Mouse (Mus musculus) midbrain, embryonic 16.5 days (tissue): ENCODE measurements around the gene 1110017D15Rik. TPM values are rescaled to one million over a fixed set of nuclear protein-coding genes. Genes with fewer than 3 reads are reported as not detected.
A peak's percentile ranks its signal among the peaks of the same experiment; 100 is the strongest.

Source experiments
- ATAC-seq: fragments of 200-750 bp; cut with Nextera tagmentation; 2 replicates; pipeline ENCODE4 v1.8.0; 2017; ENCODE audit warnings: moderate TSS enrichment
- H3K27ac ChIP-seq: fragments of 300-500 bp; sonication (generic); 2 replicates; pipeline ENCODE4 v1.5.1; 2014; ENCODE audit warnings: mild to moderate bottlenecking, low read length, mixed read lengths
- H3K27me3 ChIP-seq: fragments of 300-500 bp; sonication (generic); 2 replicates; pipeline ENCODE4 v1.6.1; 2014; ENCODE audit warnings: low read depth, low read length, mixed read lengths; ENCODE audit not compliant: control insufficient read depth, insufficient read depth
- H3K36me3 ChIP-seq: fragments of 300-500 bp; sonication (generic); 2 replicates; pipeline ENCODE4 v1.6.1; 2014; ENCODE audit warnings: mild to moderate bottlenecking, low read length, moderate library complexity, mixed read lengths; ENCODE audit not compliant: control insufficient read depth, insufficient read depth
- H3K4me1 ChIP-seq: fragments of 300-500 bp; sonication (generic); 2 replicates; pipeline ENCODE4 v1.6.1; 2014; ENCODE audit warnings: mild to moderate bottlenecking, low read length, mixed read lengths; ENCODE audit not compliant: control insufficient read depth, insufficient read depth
- H3K4me2 ChIP-seq: fragments of 300-500 bp; sonication (generic); 2 replicates; pipeline ENCODE4 v1.6.1; 2014; ENCODE audit warnings: mild to moderate bottlenecking, low read length, mixed read lengths
- H3K4me3 ChIP-seq: fragments of 300-500 bp; sonication (generic); 2 replicates; pipeline ENCODE4 v1.5.1; 2014; ENCODE audit warnings: low read depth, mild to moderate bottlenecking, low read length, moderate library complexity, mixed read lengths
- H3K9ac ChIP-seq: fragments of 300-500 bp; sonication (generic); 2 replicates; pipeline ENCODE4 v1.6.1; 2014; ENCODE audit warnings: low read depth, low read length, mixed read lengths
- H3K9me3 ChIP-seq: fragments of 300-500 bp; sonication (generic); replicated peaks from 2 replicates; pipeline ENCODE4 v1.6.1; 2014; ENCODE audit warnings: mild to moderate bottlenecking, low read length, mixed read lengths; ENCODE audit not compliant: control insufficient read depth, poor library complexity, severe bottlenecking
- whole genome bisulfite sequencing: fragments of 180-500 bp; shearing (Covaris S2); extraction: QIAGEN DNeasy Blood & Tissue Kit; methylation state at CpG from one replicate; pipeline ENCODE4 v1.1.7; 2014; 5-methylcytosine and 5-hydroxymethylcytosine counted together
- polyA plus RNA-seq: library from polyadenylated mRNA; unstranded; fragments of >200 nt; fragmentation: Nextera tagmentation; extraction: Ambion mirVana; gene quantifications from 2 replicates; pipeline ENCODE4 v1.2.1, GENCODE M21; 2015

Gene 1110017D15Rik
- polyA plus RNA-seq, 1 experiment from 2014 or later: 18.5 TPM

DNA sequence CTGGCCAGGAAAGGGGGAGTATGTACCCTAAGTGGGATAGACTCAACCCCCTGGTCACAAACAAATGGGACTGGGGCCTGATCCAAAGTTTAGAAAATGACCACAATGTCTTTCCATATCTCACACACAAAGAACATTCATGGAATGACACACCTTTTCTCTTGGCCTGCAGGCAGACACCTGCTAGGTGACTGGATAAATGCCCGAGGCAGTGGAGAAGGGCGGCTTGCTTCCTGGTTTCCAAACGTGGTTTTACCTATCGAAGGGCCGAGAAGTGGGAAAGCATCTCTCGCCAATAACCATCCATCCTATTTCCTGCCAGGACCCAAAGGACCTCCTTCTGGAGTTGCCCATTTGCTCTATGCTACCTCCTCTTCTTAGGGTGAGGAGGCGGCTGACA lies 24.2 kb downstream of the 1110017D15Rik start:
- Histone ChIP-seq H3K4me2 (no peak overlapping the region), H3K9me3 (no peaks in the 10 kb centered on the region), H3K9ac (no peak overlapping the region), H3K4me1 (peaks cover 3% of the 10 kb centered on the region; the same call in 1 of the 2 replicates), H3K4me3 (no peak overlapping the region), H3K27ac (no peak overlapping the region), H3K36me3 (no peaks in the 10 kb centered on the region), H3K27me3 (peaks cover 15% of the 10 kb centered on the region)
- WGBS: 87% methylated on average over 7 of the region's 7 CpGs
- ATAC-seq: no peak

DNA sequence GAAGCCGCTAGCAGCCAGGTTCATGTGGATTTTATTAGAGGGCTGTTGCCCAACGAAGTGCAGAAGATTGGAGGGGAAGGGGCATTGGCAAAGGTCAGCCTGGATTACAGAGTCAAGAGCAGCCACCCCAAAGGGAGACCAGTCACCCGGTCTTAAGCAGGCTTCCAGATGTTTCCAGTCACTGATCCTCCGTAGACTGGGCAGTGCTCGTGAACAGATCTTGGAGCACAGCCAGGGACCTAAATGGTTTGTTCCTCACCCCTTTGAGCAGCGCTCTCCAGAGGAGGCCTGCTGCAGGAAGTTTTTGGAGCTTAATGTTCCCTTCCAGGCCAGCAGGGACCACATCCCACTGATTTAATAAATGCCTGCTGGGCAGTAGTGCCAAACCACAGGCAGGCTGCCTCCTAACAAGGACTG lies 35.5 kb downstream of the 1110017D15Rik start:
- no peak overlapping the region for H3K9ac ChIP-seq
- ATAC-seq: no peak
- H3K27me3 ChIP-seq: no peaks in the 10 kb centered on the region
- no peaks in the 10 kb centered on the region for H3K36me3 ChIP-seq
- no peak overlapping the region for H3K4me2 ChIP-seq
- H3K27ac ChIP-seq: no peak overlapping the region
- no peaks in the 10 kb centered on the region for H3K4me1 ChIP-seq
- H3K9me3 ChIP-seq: no peaks in the 10 kb centered on the region
- 58% methylated on average over 6 of the region's 6 CpGs for WGBS
- no peak overlapping the region for H3K4me3 ChIP-seq

DNA sequence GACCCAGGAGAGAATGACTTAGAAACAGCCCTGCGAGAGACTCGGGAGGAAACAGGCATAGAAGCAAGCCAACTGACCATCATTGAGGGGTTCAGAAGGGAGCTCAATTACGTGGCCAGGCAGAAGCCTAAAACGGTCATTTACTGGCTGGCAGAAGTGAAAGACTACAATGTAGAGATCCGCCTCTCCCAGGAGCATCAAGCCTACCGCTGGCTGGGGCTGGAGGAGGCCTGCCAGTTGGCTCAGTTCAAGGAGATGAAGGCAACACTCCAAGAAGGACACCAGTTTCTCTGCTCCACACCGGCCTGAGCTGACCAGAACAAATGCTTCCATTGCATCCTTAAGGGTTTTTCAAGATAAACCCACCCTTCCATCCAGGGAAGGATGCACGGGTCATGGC lies 36.9 kb downstream of the 1110017D15Rik start:
- Histone ChIP-seq H3K9me3 (no peaks in the 10 kb centered on the region), H3K27ac (no peak overlapping the region), H3K36me3 (no peaks in the 10 kb centered on the region), H3K9ac (no peak overlapping the region), H3K27me3 (no peaks in the 10 kb centered on the region), H3K4me1 (no peaks in the 10 kb centered on the region), H3K4me2 (no peak overlapping the region), H3K4me3 (no peak overlapping the region)
- WGBS: 84% methylated on average over 8 of the region's 8 CpGs
- no peak for ATAC-seq

DNA sequence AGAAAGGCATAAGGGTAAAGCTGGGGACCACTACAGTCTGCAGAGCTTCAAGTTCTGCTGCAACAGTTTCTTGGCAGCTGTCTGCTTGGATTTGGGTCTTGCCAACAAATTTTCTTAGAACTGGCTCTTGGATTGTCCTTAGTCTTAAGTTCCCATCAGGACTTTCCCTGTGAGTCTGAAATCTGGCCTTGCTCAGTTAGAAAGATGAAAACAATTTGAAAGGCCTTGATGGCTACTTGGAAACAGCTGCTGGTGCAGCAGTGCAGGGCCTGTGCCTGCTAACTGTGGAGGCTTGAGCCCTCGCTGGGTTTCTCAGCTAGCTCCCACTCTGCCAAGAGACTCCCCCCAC lies 37.7 kb downstream of the 1110017D15Rik start:
- WGBS: 70% methylated on average over 1 of the region's 1 CpGs
- no peak overlapping the region for H3K27ac ChIP-seq
- H3K4me2 ChIP-seq: no peak overlapping the region
- no peak overlapping the region for H3K4me3 ChIP-seq
- H3K9me3 ChIP-seq: no peaks in the 10 kb centered on the region
- no peak overlapping the region for H3K9ac ChIP-seq
- H3K36me3 ChIP-seq: no peaks in the 10 kb centered on the region
- ATAC-seq: no peak
- no peaks in the 10 kb centered on the region for H3K4me1 ChIP-seq
- no peaks in the 10 kb centered on the region for H3K27me3 ChIP-seq

DNA sequence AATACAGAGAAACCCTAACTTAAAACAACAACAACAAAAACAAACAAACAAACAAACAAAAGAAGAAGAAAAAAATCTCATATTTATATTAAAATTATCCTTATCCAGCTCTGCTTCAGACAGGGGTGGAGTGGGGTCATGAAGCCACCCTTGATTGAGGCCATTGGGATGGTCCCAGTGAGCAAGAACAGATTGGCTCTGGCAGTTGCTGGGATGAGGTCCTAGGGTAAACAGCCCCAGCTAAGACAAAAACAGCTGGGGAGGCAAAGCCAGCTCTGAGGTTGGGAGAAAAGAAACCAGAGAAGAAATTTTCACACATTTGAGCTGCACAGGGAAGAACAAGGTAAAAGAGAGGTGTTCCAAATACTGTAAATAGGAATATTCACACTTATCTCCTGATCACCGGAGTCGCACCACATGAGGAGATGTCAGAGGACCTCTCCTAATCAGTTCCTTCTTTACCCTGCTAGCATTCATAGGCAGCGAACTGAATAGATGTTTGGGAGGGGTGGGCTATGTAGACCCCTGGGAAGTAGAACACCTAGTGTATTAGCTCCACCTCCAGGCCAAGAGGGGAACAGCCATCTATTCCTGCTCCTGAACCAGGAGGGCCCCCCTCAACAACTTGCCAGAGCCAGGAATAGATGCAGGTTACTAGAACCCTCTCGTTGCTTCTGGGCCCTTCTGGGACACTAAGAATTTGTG lies 38.2 kb downstream of the 1110017D15Rik start:
- no peaks in the 10 kb centered on the region for H3K27me3 ChIP-seq
- WGBS: 75% methylated on average over 4 of the region's 4 CpGs
- no peak overlapping the region for H3K4me2 ChIP-seq
- H3K9ac ChIP-seq: no peak overlapping the region
- H3K4me3 ChIP-seq: no peak overlapping the region
- no peak for ATAC-seq
- no peaks in the 10 kb centered on the region for H3K9me3 ChIP-seq
- H3K36me3 ChIP-seq: no peaks in the 10 kb centered on the region
- H3K4me1 ChIP-seq: no peaks in the 10 kb centered on the region
- no peak overlapping the region for H3K27ac ChIP-seq

DNA sequence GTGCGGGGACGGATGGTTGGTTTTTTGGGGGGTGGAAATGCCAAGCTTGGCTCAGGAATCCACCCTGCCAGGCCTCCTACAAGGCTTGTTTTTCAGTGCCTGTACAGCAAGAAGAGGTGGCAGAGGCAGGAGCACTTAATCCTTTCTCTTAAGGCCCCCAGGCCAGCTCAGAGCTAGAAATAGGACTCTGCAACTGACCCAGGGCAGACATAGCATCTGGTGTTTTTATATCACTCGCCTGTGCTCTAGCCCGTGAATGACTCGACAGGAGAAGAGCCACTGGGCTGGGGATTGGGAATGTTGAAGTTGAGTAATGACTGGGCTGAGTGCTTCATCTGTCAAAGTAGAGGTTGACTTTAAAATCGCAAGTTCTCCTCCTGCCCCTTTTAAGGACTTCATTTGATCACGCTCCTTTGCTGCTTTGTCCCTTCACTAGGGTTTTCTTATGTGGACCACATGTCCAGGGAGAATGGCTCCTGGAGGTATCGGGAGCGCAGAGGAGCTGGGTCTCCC lies 39.4 kb downstream of the 1110017D15Rik start:
- H3K36me3 ChIP-seq: no peaks in the 10 kb centered on the region
- H3K27ac ChIP-seq: no peak overlapping the region
- 93% methylated on average over 9 of the region's 9 CpGs for WGBS
- H3K4me3 ChIP-seq: no peak overlapping the region
- H3K27me3 ChIP-seq: no peaks in the 10 kb centered on the region
- no peaks in the 10 kb centered on the region for H3K9me3 ChIP-seq
- H3K9ac ChIP-seq: no peak overlapping the region
- H3K4me1 ChIP-seq: no peaks in the 10 kb centered on the region
- H3K4me2 ChIP-seq: no peak overlapping the region
- ATAC-seq: no peak

DNA sequence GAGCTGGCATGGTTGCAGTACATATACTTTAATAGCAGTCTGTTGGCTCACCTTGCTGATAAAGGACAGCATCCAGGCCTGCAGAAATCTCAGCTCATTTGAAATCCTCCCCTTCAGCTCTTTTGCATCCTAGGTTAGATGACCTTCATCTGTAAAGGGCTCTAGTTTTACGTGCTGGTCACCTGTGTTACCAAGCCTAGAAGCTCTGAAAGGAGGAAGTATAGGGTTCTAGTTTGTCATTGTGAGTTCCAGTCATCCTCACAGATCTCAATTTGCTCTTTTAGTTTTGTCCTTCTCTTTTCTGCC lies 45.8 kb downstream of the 1110017D15Rik start:
- Histone ChIP-seq H3K4me2 (no peak overlapping the region), H3K36me3 (no peaks in the 10 kb centered on the region), H3K27ac (0 out of 2 replicates have a peak overlapping the region, but pooled peaks have one; percentile 5), H3K9ac (no peak overlapping the region), H3K4me1 (peaks cover 7% of the 10 kb centered on the region), H3K4me3 (no peak overlapping the region), H3K27me3 (no peaks in the 10 kb centered on the region), H3K9me3 (no peaks in the 10 kb centered on the region)
- no peak for ATAC-seq
- 94% methylated on average over 1 of the region's 1 CpGs for WGBS

DNA sequence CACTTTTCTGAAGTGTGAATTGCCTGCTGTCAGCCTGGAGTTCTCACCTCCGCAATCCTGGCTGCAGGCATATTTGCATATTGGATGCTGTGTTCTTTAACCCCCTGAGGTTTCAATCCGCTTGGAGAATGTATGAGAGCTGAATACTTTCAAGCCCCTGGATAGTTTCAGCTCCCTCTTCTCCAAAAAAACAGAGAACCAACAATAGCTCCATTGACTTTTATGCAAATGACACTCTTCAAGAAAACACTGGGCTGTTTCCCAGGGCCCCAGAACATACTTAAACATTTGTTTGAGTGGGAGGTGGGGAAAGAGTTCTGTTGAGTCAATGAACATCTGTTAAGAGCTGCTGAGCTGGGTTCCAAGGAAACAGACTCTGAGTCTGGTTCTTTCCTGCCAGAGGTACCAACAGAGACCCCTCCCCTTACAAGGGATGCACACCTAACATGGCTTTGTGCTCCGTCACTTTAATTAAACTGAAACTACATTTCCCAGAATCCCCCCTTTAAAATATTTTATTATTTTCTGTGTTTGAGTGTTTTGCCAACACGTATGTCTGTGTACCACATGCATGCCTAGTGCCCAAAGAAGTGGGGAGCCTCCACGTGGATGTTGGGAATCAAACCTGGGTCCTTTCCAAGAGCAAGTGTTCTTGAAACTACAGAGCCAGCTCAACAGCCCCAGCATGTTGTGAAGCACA lies 46.3 kb downstream of the 1110017D15Rik start:
- peak; percentile 33; the same call in 1 of the 2 replicates for ATAC-seq
- 21% methylated on average over 5 of the region's 5 CpGs for WGBS

DNA sequence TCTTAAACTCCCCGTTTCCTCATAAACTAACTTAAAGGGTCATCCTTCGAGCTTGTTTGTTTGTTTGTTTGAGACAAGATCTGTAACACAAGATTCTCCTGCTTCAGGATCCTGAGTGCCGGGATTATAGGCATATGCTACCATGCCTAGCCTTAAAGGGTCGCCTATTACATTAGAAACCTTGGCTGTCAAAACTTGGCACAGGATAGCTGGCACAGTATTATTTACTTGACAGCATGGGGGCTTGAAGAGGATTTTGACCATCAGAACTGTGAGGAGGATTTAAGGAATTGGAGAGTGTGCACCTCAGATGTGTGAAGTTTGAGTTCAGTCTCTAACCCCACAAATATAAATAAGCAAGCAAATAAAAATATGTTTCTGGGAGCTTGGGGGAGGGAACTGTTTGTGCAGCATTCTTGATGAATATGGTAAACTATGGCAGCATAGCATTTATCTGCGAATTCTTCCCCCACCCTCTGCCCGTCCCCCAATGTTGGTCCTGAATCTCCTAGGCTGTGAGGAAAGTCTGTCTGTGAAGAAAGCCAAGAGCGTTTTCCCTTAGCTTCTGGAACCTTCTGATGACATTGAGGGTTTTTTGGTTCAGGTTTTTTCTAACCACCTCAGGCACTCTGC lies 47.0 kb downstream of the 1110017D15Rik start:
- 51% methylated on average over 7 of the region's 7 CpGs for WGBS
- ATAC-seq: no peak
- Histone ChIP-seq H3K4me1 (peaks cover 7% of the 10 kb centered on the region), H3K9ac (no peak overlapping the region), H3K9me3 (no peaks in the 10 kb centered on the region), H3K27me3 (no peaks in the 10 kb centered on the region), H3K4me3 (no peak overlapping the region), H3K36me3 (no peaks in the 10 kb centered on the region), H3K4me2 (no peak overlapping the region), H3K27ac (no peak overlapping the region)

More for the DNA sequence above, 46.3 kb downstream of the 1110017D15Rik start:
- Histone ChIP-seq H3K36me3 (no peaks in the 10 kb centered on the region), H3K9me3 (no peaks in the 10 kb centered on the region), H3K4me2 (no peak overlapping the region), H3K27ac (0 out of 2 replicates have a peak overlapping the region, but pooled peaks have one; percentile 5), H3K27me3 (no peaks in the 10 kb centered on the region), H3K9ac (no peak overlapping the region), H3K4me1 (peaks cover 7% of the 10 kb centered on the region), H3K4me3 (no peak overlapping the region)
